ENCODE assay signal across 18 mouse cellular contexts in genomic region chr16:12259361-12259760, GRCm38 (mm10).
"Had no signal": no experiment of that assay in that cellular context is flagged by ENCODE, and none has a peak within 500 bp of the region (broad histone marks: within the 10 kb centered on the region; RNA-seq: fewer than 3 reads in every experiment).

No protein-coding gene starts in this region.

- H3K27ac ChIP-seq: intestine, embryonic 15.5 days; kidney, embryonic 15.5 days; liver, embryonic 13.5 days; neural tube, embryonic 13.5 days; stomach, postnatal 0 days had no signal

- H3K27me3 ChIP-seq: intestine, embryonic 15.5 days; kidney, embryonic 15.5 days; liver, embryonic 13.5 days; neural tube, embryonic 13.5 days had no signal

- H3K9me3 ChIP-seq: intestine, embryonic 15.5 days; kidney, embryonic 15.5 days; liver, embryonic 13.5 days had no signal

- H3K9ac ChIP-seq: intestine, embryonic 15.5 days; kidney, embryonic 15.5 days; liver, embryonic 13.5 days; neural tube, embryonic 13.5 days had no signal

- H3K4me3 ChIP-seq: intestine, embryonic 15.5 days; kidney, embryonic 15.5 days; liver, embryonic 13.5 days; neural tube, embryonic 13.5 days had no signal

- H3K4me1 ChIP-seq: intestine, embryonic 15.5 days; kidney, embryonic 15.5 days; liver, embryonic 13.5 days; neural tube, embryonic 13.5 days had no signal

- ATAC-seq: intestine, embryonic 15.5 days had no signal

- DNase-seq: kidney, adult 11 months; kidney, adult 8-10 months; kidney, postnatal 14 days; kidney, postnatal 4 days; liver, embryonic 13.5 days; lung, adult 2 months; lung, postnatal 14 days; lung, postnatal 4 days; right cerebral cortex, adult 18-20 months; right cerebral cortex, postnatal 14 days; right cerebral cortex, postnatal 4 days; thymus, adult 2 months; thymus, postnatal 14 days; thymus, postnatal 4 days had no signal

- H3K4me2 ChIP-seq: intestine, embryonic 15.5 days; kidney, embryonic 15.5 days; liver, embryonic 13.5 days; neural tube, embryonic 13.5 days had no signal

- H3K36me3 ChIP-seq: intestine, embryonic 15.5 days; kidney, embryonic 15.5 days; liver, embryonic 13.5 days; neural tube, embryonic 13.5 days had no signal
